Mouse (Mus musculus): ENCODE results near the gene Poglut1.
"Not testable (repeated sequence)": the region's sequence is repeated elsewhere in the genome, so short reads cannot be mapped to it uniquely, and the experiment has no call there.

- TF ChIP-seq GATA1 (IDR thresholded peaks at IDR 0.05; ENCODE audit: borderline replicate concordance, low read length); CTCF (IDR thresholded peaks at IDR 0.05; ENCODE audit: low read depth, low read length); TAL1 (conservative IDR thresholded peaks at IDR 0.05; ENCODE audit: low read depth, low read length); GATA2 (IDR thresholded peaks at IDR 0.05; ENCODE audit: borderline replicate concordance, low read depth, low read length): not testable (repeated sequence)
These were observed 72.8 kb downstream of the Poglut1 start for GRCm38 (mm10) chr16:38477241-38477608.
